Mouse (Mus musculus) intestine, embryonic 14.5 days (tissue): ENCODE measurements around the gene Csf3r. TPM values are rescaled to one million over a fixed set of nuclear protein-coding genes. Genes with fewer than 3 reads are reported as not detected.

Source experiments
- ATAC-seq: fragments of 200-750 bp; cut with Nextera tagmentation; replicated peaks from 2 replicates; pipeline ENCODE4 v1.8.0; 2017; ENCODE audit warnings: low read depth, moderate number of reproducible peaks, moderate TSS enrichment, moderate library complexity; ENCODE audit not compliant: low FRiP score, low TSS enrichment
- DNase-seq: peaks from one replicate; pipeline ENCODE4 v3.0.0-alpha.2; 2018; ENCODE audit warnings: low spot score
- H3K27ac ChIP-seq: fragments of 300-500 bp; sonication (generic); 2 replicates; pipeline ENCODE4 v1.5.1; 2014; ENCODE audit warnings: low read depth, mild to moderate bottlenecking, control low read depth
- H3K27me3 ChIP-seq: fragments of 300-500 bp; sonication (generic); replicated peaks from 2 replicates; pipeline ENCODE4 v1.6.1; 2014; ENCODE audit warnings: low read length, control low read depth; ENCODE audit not compliant: control insufficient read depth, insufficient read depth
- H3K36me3 ChIP-seq: fragments of 300-500 bp; sonication (generic); 2 replicates; pipeline ENCODE4 v1.6.1; 2014; ENCODE audit warnings: low read length, control low read depth; ENCODE audit not compliant: control insufficient read depth, insufficient read depth
- H3K4me1 ChIP-seq: fragments of 300-500 bp; sonication (generic); replicated peaks from 2 replicates; pipeline ENCODE4 v1.6.1; 2014; ENCODE audit warnings: low read length, control low read depth, mixed read lengths; ENCODE audit not compliant: control insufficient read depth, insufficient read depth
- H3K4me2 ChIP-seq: fragments of 300-500 bp; sonication (generic); 2 replicates; pipeline ENCODE4 v1.6.1; 2014; ENCODE audit warnings: low read length
- H3K4me3 ChIP-seq: fragments of 300-500 bp; sonication (generic); 2 replicates; pipeline ENCODE4 v1.5.1; 2014; ENCODE audit warnings: low read depth, low read length, control low read depth, mixed read lengths
- H3K9ac ChIP-seq: fragments of 300-500 bp; sonication (generic); 2 replicates; pipeline ENCODE4 v1.6.1; 2014; ENCODE audit warnings: mild to moderate bottlenecking, low read length
- H3K9me3 ChIP-seq: fragments of 300-500 bp; sonication (generic); 2 replicates; pipeline ENCODE4 v1.6.1; 2016; ENCODE audit warnings: low read length, control low read depth; ENCODE audit not compliant: control insufficient read depth
- WGBS: fragments of 180-500 bp; shearing (Covaris S2); extraction: QIAGEN DNeasy Blood & Tissue Kit; methylation state at CpG from one replicate; pipeline ENCODE4 v1.1.7; 2014; 5-methylcytosine and 5-hydroxymethylcytosine counted together
- polyA plus RNA-seq: library from polyadenylated mRNA; unstranded; fragments of >200 nt; fragmentation: Nextera tagmentation; extraction: Ambion mirVana; gene quantifications from 2 replicates; pipeline ENCODE4 v1.2.1, GENCODE M21; 2014

The Csf3r gene
- polyA plus RNA-seq, 1 experiment from 2014 or later: 0.81 TPM

GRCm38 (mm10) chr4:126090101-126090847 lies 65.9 kb downstream of the Csf3r start:
- 66% methylated on average over 7 of the region's 7 CpGs for WGBS

DNA sequence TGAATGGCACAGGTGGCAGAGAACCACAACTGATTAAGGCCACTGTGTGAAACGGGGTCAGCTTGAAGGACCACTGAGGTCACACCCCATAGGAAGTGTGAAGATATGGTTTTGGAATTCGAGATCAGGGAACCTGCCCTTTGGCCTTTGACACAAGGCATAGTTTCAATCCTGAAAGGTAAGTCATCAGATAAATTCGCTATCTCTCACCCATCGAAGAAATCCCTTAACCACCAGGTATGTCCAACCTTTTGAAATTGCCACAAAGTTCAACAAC lies 66.4 kb downstream of the Csf3r start:
- ATAC-seq (no peak), DNase-seq (no peak)
- no peak overlapping the region for H3K4me3 ChIP-seq
- no peak overlapping the region for H3K9ac ChIP-seq
- H3K9me3 ChIP-seq: no peaks in the 10 kb centered on the region
- H3K4me1 ChIP-seq: no peaks in the 10 kb centered on the region
- H3K36me3 ChIP-seq: 0 out of 2 replicates have a peak, but pooled peaks cover 4% of the 10 kb centered on the region
- no peaks in the 10 kb centered on the region for H3K27me3 ChIP-seq
- no peak overlapping the region for H3K4me2 ChIP-seq
- no peak overlapping the region for H3K27ac ChIP-seq
- 73% methylated on average over 4 of the region's 4 CpGs for WGBS

More at GRCm38 (mm10) chr4:126090101-126090847, 65.9 kb downstream of the Csf3r start:
- Histone ChIP-seq H3K9me3 (no peaks in the 10 kb centered on the region), H3K4me2 (no peak overlapping the region), H3K27me3 (no peaks in the 10 kb centered on the region), H3K4me3 (no peak overlapping the region), H3K36me3 (0 out of 2 replicates have a peak, but pooled peaks cover 4% of the 10 kb centered on the region), H3K27ac (no peak overlapping the region), H3K4me1 (no peaks in the 10 kb centered on the region), H3K9ac (no peak overlapping the region)
- ATAC-seq: no peak
- no peak for DNase-seq

GRCm38 (mm10) chr4:126091873-126092272 lies 67.5 kb downstream of the Csf3r start:
- H3K4me1 ChIP-seq: peaks cover under 1% of the 10 kb centered on the region; the same call in 1 of the 2 replicates
- DNase-seq: no peak
- WGBS: 76% methylated on average over 8 of the region's 8 CpGs
- no peak overlapping the region for H3K4me3 ChIP-seq
- H3K4me2 ChIP-seq: no peak overlapping the region
- no peak for ATAC-seq
- H3K9ac ChIP-seq: no peak overlapping the region
- H3K27ac ChIP-seq: no peak overlapping the region
- no peaks in the 10 kb centered on the region for H3K27me3 ChIP-seq
- H3K36me3 ChIP-seq: 0 out of 2 replicates have a peak, but pooled peaks cover 4% of the 10 kb centered on the region
- H3K9me3 ChIP-seq: no peaks in the 10 kb centered on the region

Other genes with a start within 250 kb of the Csf3r start
- gene Mrps15, start 22.4 kb downstream of the Csf3r start, polyA plus RNA-seq: 148 and 151 TPM in 2 replicates
- 12.1 and 13.5 TPM in 2 replicates for gene Oscp1, start 34.0 kb downstream of the Csf3r start, polyA plus RNA-seq
- 55.6 and 58.5 TPM in 2 replicates for gene Lsm10, start 72.1 kb downstream of the Csf3r start, polyA plus RNA-seq
- 22.5 and 23.8 TPM in 2 replicates for gene Stk40, start 79.4 kb downstream of the Csf3r start, polyA plus RNA-seq
- gene Eva1b, start 123.2 kb downstream of the Csf3r start, polyA plus RNA-seq: 61.0 and 63.2 TPM in 2 replicates
- 7.4 and 7.9 TPM in 2 replicates for gene Sh3d21, start 138.9 kb downstream of the Csf3r start, polyA plus RNA-seq
- gene Thrap3, start 178.2 kb downstream of the Csf3r start, polyA plus RNA-seq: 206 TPM in 2 replicates
- 37.8 and 38.0 TPM in 2 replicates for gene Map7d1, start 231.8 kb downstream of the Csf3r start, polyA plus RNA-seq
- gene Trappc3, start 237.8 kb downstream of the Csf3r start, polyA plus RNA-seq: 20.5 and 24.6 TPM in 2 replicates